Mouse (Mus musculus) CD4-positive helper T cell, adult 2 months (primary cell): Measurements from ENCODE around the gene Lrrk1.

Source experiments
- DNase-seq: peaks from one replicate; pipeline ENCODE4 v3.0.0-alpha.2; 2012; ENCODE audit warnings: low read depth, missing footprints, low spot score

Gene Lrrk1

GRCm38 (mm10) chr7:66340044-66340443 is 48.1 kb downstream of the Lrrk1 start:
- no peak for DNase-seq

GRCm38 (mm10) chr7:66339625-66340024 is 48.5 kb downstream of the Lrrk1 start:
- no peak for DNase-seq

GRCm38 (mm10) chr7:66336955-66337354 is 51.2 kb downstream of the Lrrk1 start:
- no peak for DNase-seq

- no peak for DNase-seq
These were observed 54.1 kb downstream of the Lrrk1 start for GRCm38 (mm10) chr7:66333906-66334500.

- no peak for DNase-seq
These were observed 55.8 kb downstream of the Lrrk1 start for GRCm38 (mm10) chr7:66332340-66332739.

- DNase-seq = no peak
These were observed 57.5 kb downstream of the Lrrk1 start for GRCm38 (mm10) chr7:66330610-66331009.

GRCm38 (mm10) chr7:66327516-66327915 is 60.6 kb downstream of the Lrrk1 start:
- DNase-seq = no peak

GRCm38 (mm10) chr7:66325419-66326053 is 62.6 kb downstream of the Lrrk1 start:
- no peak for DNase-seq

GRCm38 (mm10) chr7:66323252-66324015 is 64.7 kb downstream of the Lrrk1 start:
- DNase-seq = no peak

GRCm38 (mm10) chr7:66320996-66321395 is 67.2 kb downstream of the Lrrk1 start:
- peak; percentile 29 for DNase-seq

- DNase-seq = no peak
These were observed 70.0 kb downstream of the Lrrk1 start for GRCm38 (mm10) chr7:66318147-66318546.

GRCm38 (mm10) chr7:66310670-66311656 is 77.2 kb downstream of the Lrrk1 start:
- no peak for DNase-seq

- peak; percentile 27 for DNase-seq
These were observed 78.0 kb downstream of the Lrrk1 start for GRCm38 (mm10) chr7:66309950-66310669.

GRCm38 (mm10) chr7:66309240-66309949 is 78.8 kb downstream of the Lrrk1 start:
- no peak for DNase-seq

- DNase-seq = no peak
These were observed 79.4 kb downstream of the Lrrk1 start for GRCm38 (mm10) chr7:66308581-66309239.

- DNase-seq = no peak
These were observed 80.4 kb downstream of the Lrrk1 start for GRCm38 (mm10) chr7:66307791-66308190.

- DNase-seq = no peak
These were observed 82.4 kb downstream of the Lrrk1 start for GRCm38 (mm10) chr7:66305714-66306198.

GRCm38 (mm10) chr7:66304993-66305713 is 83.0 kb downstream of the Lrrk1 start:
- DNase-seq = no peak
